Mouse (Mus musculus): ENCODE measurements around the gene Rars.
"Not testable (repeated sequence)": the region's sequence is repeated elsewhere in the genome, so short reads cannot be mapped to it uniquely, and the experiment has no call there.

Gene Rars

DNA sequence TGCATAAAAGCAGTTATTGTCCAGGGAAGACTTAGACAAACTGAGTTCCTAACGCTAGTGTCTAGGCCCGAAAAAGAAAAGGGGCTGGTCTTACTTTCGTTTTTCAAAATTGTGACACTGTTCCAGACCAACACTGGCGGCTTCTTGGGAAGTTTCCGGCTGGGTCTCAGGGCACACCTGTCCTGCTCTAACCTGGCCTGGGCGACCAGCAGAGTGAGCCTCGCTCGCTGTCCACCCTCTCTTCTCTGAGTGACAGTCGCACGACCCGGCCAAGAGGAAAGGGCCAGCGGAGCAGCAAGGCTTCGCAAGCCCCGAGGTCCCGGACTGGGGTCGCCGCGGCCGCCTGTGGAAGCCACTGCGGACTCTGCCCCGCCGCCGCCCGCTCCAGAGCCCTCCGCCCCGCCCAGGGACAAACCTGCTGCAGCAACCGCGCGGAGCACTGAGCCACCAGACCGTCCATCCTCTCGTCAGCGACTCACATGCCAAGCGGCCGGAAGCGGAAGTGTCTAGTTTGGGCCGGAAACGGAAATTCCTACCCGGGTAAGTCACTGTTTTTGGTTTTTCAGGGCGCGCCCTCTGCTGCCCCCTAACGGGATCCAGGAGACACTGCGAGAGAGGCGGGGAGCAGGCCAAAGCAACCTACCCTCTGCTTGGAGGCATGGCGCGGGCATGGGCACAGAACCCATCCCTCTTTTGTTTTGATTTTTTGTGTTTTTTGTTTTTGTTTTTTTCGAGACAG, at the start of gene Rars:
Gene Rars (minus strand): TSS at position 485 of the 739 bp plus-strand sequence.
- peak; percentile 91 for DNase-seq

DNA sequence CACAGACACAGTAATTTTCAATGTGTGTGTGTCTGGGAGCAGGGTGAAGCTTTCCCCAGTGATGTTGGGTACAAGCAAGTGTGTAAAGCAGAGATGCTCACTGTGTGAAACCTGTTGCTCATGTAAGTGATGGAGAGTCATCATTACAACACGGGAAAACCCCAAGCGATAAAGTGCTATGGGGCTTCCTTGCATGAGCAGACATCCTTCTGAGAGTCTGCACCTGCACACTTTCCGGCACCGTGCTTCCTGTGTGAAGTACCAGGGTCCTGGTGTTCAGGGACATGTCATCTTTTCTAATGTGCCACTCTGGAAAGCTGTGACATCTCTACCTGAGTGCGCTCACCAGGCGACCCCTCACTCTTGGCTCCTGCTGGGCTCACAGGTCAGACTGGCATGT, 48.5 kb upstream of the Rars start:
- no peak for DNase-seq

DNA sequence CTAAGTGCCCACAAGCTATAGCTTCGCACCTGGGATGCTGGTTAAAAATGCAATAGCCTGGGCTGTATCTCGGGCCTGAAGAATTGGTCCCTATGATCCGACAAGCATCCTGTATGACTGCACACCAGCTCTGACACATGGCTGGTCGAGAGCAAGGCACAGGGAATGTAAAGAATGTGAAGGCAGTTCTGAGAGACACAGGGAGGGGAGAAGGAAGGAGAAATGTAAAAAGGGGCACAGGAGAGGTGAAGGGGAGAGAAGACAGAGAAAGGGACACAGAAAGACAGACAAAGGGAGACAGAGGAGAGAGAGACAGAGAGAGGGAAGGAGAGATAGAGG, 44.2 kb upstream of the Rars start:
- no peak for DNase-seq

DNA sequence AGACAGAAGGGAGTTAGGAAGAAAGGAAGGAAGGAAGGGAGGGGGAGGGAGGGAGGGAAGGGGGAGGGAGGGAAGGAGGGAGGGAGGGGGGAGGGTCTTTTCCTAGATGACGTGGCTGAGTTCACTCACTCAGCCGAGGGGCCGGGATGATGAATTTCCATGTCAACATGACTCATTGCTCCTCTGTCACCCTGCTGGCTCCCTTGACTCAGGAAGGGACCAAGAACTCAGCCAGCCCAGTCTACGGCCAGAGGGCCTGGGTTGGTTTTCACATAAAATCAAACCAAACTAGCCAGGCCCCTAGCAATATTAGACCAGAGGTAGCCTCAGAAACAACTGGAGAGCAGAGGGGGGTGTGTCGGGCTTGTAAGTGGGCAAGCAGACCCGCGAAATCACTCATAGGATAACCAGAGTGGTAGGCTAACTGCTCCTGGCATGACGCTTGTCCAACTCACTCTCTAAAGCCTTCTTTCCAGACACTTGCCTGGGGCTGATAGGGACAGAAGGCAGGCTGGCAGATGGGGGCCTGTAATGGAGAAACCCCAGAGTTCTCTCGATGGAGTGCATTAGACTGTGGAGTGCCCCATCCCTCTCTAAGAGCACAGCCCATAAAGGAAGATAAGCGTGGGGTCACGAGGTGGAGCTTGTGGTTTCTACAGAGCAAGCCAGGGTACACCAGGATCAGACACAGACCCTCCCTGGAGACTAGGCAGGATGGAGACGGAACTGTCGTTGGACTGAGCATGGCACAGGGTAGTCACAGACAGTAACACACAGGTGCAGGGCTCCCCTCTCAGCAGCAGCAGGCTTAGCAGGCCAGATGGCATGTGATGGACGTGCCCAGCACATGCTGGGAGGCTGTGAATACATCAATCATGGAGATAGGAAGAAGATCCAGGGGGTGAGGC, 43.6 kb upstream of the Rars start:
- no peak for DNase-seq

DNA sequence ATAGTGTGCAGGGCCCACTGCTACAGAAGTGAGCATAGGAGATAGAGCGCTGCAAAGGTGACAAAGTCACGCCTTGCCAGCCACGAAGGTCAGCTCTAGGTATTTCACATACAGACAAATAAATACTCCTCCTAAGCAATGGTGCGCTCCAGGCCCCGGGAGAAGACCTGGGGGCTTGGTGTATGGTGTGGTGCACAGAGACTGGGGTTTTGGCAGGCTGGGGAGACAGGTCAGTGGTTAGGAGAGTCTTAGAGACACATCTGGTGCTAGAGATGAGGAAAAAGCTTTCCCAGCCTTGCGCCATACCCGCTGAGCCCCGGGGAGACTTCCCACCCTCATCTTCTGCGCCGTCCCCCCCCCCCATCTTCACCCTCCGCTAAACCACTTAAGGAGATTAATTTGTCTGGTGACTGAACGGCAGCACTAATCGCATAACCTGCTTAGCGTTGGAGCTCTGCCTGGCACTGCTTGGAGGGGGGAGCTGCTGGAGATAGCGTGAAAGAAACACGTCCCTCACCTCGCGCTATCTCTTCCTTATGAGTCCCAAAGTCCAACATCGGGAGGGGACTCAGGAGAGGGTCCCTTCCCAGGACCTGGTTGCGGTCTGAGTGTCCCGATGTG, 39.4 kb upstream of the Rars start:
- no peak for DNase-seq

DNA sequence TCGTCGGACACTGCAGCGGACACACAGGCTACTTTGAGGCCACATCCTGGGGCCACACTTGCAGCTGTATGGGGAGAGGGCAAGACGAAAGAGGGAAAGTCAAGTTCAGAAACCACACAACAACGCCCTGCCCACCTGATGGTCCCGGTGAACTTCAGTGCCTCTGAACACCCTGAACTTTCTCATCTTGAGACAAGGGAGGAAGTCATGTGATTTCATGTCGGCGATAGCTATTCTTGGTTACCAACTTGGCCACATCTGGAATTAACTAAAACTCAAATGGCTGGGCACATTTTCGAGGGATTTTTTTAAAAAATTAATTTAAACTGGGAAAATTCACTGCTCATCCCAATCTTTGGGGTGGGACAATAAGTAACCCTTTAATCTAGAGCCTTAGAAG, 36.7 kb upstream of the Rars start:
- DNase-seq: no peak

DNA sequence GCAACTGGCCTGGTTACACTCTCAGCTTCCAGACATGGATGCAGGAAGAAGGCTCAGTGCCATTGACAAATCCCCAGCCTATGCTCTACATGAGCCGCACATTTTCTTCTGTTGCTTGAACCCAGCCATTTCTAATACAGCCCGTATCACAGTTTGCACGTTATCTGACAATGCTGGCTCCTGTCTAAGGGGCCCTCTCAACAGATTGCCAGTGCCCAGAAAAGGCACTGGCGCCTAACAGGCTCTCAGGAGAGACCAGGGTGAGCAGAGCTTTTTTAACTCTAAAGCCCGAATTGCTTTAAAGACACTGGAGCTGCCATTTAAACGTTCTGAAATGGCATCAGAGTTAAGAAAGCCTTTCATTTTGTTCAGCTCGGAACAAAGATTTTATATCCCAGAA, 31.8 kb upstream of the Rars start:
- no peak for DNase-seq

DNA sequence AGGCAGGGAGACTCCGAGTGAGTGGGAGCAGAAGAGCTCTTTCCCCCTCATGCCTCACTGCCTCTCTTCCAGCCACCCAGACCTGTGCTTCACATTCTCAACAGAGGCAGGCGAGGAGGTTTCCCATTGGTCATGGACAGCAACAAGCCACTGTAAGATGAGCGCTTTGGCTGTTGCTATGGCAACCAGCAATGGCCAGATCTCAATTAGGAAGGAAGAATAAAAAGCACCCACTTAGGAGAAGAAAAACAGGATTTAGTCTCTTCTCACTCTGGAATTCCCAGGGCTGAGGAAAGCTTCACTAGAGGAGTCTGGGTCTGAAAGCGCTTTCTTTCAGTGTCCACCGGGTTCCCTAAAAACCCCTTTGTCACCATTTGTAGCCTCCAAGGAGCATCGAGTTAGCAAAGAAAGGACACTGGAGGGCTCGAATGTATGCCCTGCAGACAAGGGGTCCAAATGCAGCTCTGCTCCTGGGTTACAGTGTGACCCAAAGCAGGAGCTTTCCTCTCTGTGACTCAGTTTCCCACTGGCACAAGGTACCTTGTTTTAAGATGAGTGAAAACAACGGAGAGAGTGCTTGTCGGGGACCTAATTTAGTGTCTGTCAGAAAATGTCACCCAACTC, 30.8 kb upstream of the Rars start:
- peak; percentile 62 for DNase-seq

DNA sequence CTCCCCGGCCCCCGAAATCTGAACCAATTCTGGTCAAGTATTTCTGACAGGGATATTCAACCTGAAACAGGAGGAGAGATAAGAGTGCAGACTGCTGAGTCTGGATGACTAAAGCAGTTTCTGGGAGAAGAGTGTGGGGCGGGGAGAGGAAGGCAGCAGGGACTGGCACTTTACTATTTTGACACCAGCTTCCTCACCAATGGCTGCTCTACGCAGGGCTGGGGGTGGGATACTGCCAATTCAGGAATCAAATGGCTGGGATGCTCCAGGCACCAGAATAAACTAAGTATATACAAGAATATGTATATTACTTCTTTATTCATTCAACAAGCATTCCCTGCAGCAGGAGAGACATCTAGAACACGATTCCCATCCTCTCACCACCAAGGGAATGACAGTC, 29.3 kb upstream of the Rars start:
- DNase-seq: no peak

DNA sequence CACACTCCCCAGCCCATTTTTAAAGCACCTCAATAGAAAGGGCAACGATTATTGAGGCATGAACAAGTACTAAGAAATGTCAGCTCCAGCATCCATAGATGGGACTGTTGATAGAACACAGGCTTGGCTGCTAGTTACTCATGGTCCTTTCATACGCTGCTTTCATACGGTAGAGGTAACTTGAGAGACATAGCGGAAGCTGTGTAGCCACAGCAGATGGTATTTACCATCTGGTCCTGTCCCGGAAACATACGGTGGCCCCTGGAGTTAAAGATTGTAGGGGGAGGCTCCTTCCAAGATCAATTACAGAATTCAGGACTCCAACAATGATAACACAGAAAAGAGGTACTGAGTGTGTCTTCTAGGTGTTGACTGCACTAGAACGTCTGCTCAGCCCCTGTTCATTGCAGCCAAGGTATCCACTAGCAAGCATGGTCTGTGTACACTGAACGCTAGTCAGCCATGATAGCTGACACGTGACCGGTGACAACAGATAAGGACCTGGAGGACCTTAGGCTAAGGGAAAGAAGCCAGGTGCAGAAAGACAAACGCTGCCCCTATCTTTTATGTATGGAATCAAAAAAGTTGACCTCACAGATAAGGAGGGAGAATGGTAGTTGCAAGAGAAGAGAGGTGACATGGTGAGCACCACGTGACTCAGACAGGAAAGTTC, 23.2 kb upstream of the Rars start:
- DNase-seq: no peak

DNA sequence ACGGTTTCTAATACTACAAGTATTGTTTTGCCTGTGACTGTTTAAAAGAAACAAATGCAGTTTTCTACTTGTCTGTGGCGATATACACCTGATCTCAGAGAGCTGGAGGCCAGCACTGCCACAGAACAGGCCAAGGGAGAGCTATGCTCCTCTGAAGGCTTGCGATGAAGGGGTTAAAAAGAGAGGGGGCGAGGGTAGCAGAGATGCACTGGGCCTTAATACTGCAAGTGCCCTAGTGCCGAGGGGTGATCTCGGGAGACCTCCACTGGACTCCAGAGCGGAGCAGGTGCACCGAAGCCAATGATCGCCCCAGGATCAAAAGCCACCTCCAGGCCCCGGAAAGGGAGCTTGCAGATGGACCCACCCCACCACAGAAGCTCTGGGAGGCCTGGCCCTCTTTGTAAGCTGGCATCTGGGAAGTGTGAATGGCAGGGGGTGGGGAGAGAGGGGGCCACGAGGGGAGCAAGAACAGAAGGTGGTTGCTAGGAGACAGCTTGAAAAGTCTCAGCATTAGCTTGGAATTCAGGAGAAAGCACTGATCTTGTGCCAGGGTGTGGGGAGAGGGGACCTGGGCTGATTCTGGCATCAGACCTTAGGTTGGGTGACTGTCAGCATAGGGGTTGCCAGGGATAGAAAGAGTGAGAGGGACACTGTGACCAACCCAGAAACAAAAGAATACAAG, 22.2 kb upstream of the Rars start:
- peak; percentile 59 for DNase-seq

DNA sequence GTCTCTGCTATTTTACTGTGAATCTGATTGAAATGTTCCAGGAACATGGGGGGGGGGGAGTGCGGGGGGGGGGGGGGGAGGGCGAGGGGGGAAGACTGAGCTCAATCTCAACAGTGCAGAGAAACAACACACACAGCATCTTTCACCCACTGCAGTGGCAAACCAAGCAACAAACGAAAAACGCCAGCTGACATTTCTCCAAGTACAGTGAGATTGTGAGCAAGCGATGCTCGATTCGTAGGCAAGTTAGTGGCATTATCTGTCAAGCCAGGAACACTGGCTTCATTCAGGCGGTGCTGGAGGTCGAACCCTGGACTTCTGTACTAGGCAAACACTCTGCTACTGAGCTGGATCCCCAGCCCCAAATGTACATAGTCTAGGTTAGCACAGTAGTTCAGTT, 21.3 kb upstream of the Rars start:
- DNase-seq: no peak

DNA sequence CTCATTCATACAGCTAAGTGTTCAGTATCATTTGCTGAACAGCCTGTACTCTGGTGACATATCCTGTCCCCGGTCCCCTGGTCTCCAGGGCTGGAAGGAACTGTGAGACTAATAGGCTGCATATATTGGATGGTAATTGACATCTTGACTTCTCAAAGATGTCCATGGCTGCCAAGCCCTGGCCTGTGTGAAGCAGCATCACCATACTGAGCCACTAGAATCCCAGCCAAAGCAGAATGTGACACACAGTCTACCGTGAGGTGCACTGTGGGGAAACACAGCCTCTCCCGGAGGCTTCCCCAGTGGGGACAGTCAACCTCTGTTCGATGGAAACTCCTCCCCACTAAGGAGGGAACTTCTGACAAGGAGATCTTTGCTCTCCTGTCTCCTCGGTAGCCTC, 20.6 kb upstream of the Rars start:
- no peak for DNase-seq

DNA sequence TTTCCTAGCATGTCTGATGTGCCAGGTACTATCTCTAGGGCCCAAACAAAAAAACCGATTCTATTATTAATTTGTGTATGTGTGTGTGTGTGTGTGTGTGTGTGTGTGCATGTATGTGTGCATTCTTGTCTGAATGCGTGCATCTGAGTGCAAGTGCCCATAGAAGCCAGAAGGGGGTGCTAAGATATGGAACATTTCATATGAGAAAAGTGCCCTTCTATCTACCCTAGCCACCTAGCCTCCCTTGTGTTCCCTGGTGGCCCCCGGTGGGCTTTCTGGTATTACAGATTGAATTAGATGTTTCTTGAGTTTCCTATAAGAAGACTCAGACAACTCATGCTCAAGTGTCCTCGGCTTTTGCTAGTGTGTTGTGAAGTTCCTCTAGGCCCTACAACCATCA, 19.3 kb upstream of the Rars start:
- DNase-seq: no peak

DNA sequence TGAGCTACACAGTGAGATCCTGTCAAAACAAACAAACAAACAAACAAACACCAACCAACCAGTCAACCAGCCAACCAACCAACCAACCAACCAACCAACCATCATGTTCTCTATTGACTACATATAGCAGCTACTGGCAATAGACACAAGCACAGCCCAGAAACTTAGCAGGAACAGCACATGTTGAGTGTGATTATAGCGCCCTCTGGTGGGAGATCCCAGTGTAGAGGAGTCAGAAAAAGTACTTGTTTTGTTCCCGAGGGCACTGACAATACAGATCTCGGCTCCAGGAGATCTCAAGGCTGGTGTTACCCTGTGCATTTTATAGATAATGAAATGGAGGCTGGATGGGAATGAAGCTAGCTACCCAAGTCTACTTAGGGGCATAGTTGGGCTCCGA, 18.4 kb upstream of the Rars start:
- peak; percentile 36 for DNase-seq

DNA sequence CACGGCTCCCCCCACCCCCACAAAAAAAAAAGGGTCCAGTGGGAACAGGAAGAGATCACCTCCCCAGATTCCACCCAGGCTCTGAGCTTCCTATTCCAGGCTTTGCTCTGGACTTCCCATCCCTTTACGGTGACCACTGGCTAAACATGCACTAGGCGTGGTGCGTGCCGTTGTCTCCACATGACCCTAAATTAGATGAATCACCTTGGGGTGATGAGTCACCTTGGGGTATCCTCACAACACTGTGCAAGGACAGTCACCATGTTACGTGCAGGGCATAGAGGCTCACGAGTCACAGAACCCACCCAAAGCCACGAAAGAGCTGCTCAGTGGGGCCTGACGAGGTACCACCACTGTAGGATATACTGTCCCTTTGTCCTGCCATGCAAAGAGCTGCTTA, 10.0 kb upstream of the Rars start:
- no peak for DNase-seq

DNA sequence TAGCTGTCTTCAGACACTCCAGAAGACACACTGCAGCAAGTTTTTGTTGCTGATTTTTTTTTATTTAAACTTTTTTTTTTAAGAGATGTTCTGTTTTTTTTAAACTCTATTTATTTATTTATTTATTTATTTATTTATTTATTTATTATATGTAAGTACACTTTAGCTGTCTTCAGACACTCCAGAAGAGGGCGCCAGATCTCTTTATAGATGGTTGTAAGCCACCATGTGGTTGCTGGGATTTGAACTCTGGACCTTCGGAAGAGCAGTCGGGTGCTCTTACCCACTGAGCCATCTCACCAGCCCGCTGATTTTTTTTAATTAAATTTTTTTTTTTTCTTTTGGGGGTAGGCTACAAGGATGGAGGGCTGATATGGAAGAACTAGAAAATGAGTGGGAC, 8.3 kb upstream of the Rars start:
- DNase-seq: not testable (repeated sequence)

DNA sequence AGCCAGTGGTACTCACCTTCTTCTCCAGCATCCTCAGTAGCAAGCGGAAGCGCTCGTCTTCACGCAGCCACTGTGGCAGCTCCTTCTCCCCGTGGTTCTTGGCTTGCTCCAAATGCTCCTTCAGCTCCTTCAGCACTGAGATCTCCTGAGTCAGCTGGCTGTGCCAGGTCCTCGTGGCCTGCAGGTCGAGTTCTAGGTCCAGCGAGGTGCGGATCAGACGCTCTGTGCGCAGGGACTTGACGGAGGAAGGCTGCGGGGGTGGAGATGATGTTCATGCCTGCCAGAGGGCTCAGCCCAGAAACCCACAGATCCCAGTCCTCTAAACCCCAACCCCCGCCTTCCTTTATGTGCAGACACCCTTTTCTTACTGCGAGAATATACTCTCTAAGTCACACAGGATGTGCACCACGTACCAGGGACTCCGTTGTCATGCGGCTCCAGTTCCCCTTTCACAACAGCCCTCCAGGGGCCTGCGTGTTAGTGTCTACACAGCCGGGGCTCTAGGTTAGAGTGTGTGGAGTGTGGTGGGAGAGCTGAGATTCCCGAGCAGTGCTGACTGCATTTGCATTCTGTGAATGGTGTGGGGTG, 7.5 kb upstream of the Rars start:
- no peak for DNase-seq

DNA sequence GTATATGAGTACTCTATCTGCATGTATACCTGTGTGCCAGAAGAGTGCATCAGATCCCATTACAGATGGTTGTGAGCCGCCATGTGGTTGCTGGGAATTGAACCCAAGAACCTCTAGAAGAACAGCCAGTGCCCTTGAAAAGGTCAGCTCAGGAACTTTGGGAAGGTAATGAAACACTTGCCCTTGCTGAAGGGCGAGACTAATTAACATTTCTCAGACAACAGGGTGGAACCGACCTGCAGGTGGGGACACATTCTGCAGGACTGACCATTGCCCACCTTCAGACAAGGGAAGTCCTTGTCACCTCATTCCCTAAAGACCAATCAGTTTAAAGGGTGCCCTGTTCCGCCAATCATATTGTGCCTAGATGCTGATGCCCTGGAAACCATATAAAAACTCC, 6.5 kb upstream of the Rars start:
- not testable (repeated sequence) for DNase-seq

DNA sequence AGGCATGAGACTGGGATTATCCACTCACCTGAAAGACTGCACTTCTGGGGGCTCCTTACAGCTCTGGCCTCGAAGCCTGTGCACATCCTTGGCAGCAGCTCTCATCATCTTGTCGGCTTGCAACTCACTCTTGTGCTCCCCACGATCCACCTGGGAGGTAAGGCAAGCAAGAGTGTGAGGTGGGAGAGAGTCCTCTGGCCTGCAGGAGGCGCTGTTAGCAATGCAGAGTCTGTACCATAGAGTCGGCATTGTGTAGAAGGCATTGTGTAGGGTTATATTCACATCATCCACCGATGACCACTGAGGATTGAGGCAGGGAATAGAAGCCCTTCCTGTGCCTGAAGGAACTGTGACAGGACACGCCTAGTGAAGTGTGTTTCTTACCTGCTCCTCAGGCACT, 6.0 kb upstream of the Rars start:
- peak; percentile 33 for DNase-seq

DNA sequence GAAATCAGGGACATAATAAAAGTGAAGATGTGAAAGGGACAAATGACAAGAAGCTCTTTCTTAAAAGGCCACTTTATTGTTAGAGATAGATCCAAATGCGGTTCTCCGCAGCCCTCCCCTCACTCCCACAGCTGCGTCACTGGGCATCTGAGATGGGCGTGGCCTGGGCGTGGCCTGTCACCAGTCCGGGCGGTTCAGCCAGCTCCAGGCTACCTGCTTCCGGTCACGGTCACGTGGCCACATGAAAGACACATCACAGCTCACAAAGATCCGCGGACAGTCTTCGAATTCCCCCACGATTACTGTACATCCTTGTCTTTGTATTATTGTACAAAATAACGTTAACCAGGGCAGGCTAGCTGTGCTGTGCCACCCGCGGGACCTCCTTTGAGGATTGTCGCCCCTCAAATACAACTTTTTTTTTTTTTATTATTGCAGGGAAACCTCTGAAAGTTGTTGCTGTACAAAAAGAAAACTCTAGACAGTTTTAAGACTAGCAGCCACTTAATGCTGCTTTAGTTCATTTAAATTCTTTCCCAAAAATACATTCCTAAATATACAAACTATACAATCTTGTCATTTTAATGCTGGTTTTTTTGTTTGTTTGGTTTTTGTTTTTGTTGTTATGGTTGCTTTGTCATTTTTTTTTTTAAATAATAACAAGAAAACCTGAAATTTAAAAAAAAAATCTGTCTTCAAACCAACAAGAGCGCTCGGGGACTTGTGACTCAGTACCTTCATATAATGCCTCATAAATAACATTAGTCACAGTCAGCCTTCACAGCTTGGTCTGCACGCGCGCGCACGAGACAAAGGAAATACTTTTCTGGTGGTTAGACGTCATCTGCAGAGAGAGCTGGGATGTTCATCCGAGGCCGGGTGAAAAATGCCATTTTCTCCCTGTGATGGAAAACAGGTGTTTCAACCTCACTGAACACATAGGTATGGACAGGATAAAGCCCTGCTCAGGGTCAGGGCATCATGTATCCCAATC, 4.3 kb upstream of the Rars start:
- DNase-seq: peak; percentile 51

Data from right cerebral cortex, postnatal 4 days (tissue).